Mouse (Mus musculus) testis, adult 2 months (tissue): Measurements from ENCODE around the gene Arcn1. TPM values are rescaled to one million over a fixed set of nuclear protein-coding genes. Genes with fewer than 3 reads are reported as not detected.
A peak's percentile ranks its signal among the peaks of the same experiment; 100 is the strongest.
"Not testable (repeated sequence)": the region's sequence is repeated elsewhere in the genome, so short reads cannot be mapped to it uniquely, and the experiment has no call there.

Experiments
- H3K27ac ChIP-seq: fragments of 200-500 bp; 2 replicates; pipeline ENCODE4 v1.5.1; 2012; ENCODE audit warnings: low read depth, low read length; ENCODE audit not compliant: control insufficient read depth, insufficient read depth
- H3K27me3 ChIP-seq: fragments of 200-500 bp; 2 replicates; pipeline ENCODE4 v1.6.1; 2012; ENCODE audit warnings: mild to moderate bottlenecking, low read length, moderate library complexity; ENCODE audit not compliant: control insufficient read depth, insufficient read depth
- H3K36me3 ChIP-seq: fragments of 200-500 bp; 2 replicates; pipeline ENCODE4 v1.6.1; 2012; ENCODE audit warnings: mild to moderate bottlenecking, low read length; ENCODE audit not compliant: control insufficient read depth, insufficient read depth
- H3K4me1 ChIP-seq: fragments of 200-500 bp; 2 replicates; pipeline ENCODE4 v1.6.1; 2012; ENCODE audit warnings: low read length; ENCODE audit not compliant: control insufficient read depth, insufficient read depth
- H3K4me3 ChIP-seq: fragments of 200-500 bp; 2 replicates; pipeline ENCODE4 v1.5.1; 2012; ENCODE audit warnings: low read depth, mild to moderate bottlenecking, low read length, moderate library complexity, mixed read lengths; ENCODE audit not compliant: control insufficient read depth
- CTCF ChIP-seq: fragments of 200-500 bp; IDR thresholded peaks from 2 replicates; pipeline ENCODE4 v1.5.1; 2012; ENCODE audit warnings: low read depth, mild to moderate bottlenecking, inconsistent platforms, low read length, moderate library complexity; ENCODE audit not compliant: control insufficient read depth, insufficient read depth, insufficient replicate concordance
- POLR2A ChIP-seq: fragments of 200-500 bp; IDR thresholded peaks from 2 replicates; pipeline ENCODE4 v1.6.1; 2012; ENCODE audit warnings: low read depth, mild to moderate bottlenecking, inconsistent platforms, low read length, moderate library complexity; ENCODE audit not compliant: control insufficient read depth
- polyA plus RNA-seq: library from polyadenylated mRNA; depleted of rRNA; stranded (reverse); fragments of >200 nt; gene quantifications from 2 replicates; pipeline ENCODE4 v1.2.3, GENCODE M21; 2012

Arcn1 gene
- polyA plus RNA-seq, 1 experiment, result 28.5 TPM

DNA sequence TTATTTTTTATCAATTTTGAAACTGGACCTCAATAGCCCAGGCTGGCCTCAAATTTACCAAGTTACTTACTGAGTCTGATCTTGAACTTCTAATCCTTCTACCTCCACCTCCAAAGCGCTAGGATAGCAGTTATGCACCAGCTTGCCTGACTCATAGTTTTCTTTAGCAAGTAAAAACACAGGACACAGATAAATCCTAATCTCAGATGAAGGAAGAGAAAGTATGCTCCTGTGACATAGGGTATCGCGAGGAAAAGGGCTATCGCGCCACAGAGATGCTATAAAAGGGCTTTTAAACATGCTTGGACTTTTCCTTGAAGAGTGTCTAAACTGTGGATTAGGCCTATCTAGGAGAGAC, 4.7 kb upstream of the Arcn1 start:
- peak overlapping the region; percentile 96; the same call in 1 of the 2 replicates for H3K4me3 ChIP-seq
- 0 out of 2 replicates have a peak, but pooled peaks cover 2% of the 10 kb centered on the region for H3K36me3 ChIP-seq
- peaks cover 4% of the 10 kb centered on the region for H3K4me1 ChIP-seq
- no peaks in the 10 kb centered on the region for H3K27me3 ChIP-seq
- peak overlapping the region; percentile 92 for H3K27ac ChIP-seq
- TF ChIP-seq CTCF (no peak), POLR2A (no peak)

GRCm38 (mm10) chr9:44771376-44771775, 3.7 kb upstream of the Arcn1 start:
- H3K4me1 ChIP-seq, result peaks cover 4% of the 10 kb centered on the region
- no peaks in the 10 kb centered on the region for H3K27me3 ChIP-seq
- no peak overlapping the region for H3K4me3 ChIP-seq
- 0 out of 2 replicates have a peak, but pooled peaks cover 1% of the 10 kb centered on the region for H3K36me3 ChIP-seq
- TF ChIP-seq POLR2A (no peak), CTCF (no peak)
- H3K27ac ChIP-seq, result no peak overlapping the region

DNA sequence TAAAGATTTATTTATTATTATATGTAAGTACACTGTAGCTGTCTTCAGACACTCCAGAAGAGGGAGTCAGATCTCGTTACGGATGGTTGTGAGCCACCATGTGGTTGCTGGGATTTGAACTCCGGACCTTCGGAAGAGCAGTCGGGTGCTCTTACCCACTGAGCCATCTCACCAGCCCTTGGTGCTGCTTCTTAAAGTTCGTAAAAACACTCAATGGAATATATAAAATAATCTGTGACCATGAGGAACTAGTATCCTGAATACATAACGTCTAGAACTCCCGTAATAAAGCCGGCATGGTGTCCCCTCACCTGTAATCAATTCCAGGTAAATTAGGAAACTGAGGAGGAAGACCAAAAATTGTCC, 367 bp upstream of the Arcn1 start:
- H3K36me3 ChIP-seq, H3K27me3 ChIP-seq, H3K4me1 ChIP-seq: not testable (repeated sequence)
- Histone ChIP-seq H3K27ac (peak overlapping the region; percentile 29; the same call in 1 of the 2 replicates), H3K4me3 (peak overlapping the region; percentile 59)

- TF ChIP-seq CTCF, result no peak
- no peak for TF ChIP-seq POLR2A
- H3K27ac ChIP-seq, result no peak overlapping the region
- H3K4me1 ChIP-seq, result peaks cover 2% of the 10 kb centered on the region
- no peaks in the 10 kb centered on the region; the same call in 1 of the 2 replicates for H3K36me3 ChIP-seq
- H3K27me3 ChIP-seq, result no peaks in the 10 kb centered on the region
- no peak overlapping the region for H3K4me3 ChIP-seq
These were observed 6.8 kb downstream of the Arcn1 start for GRCm38 (mm10) chr9:44760873-44761272.

GRCm38 (mm10) chr9:44748473-44748872, 19.2 kb downstream of the Arcn1 start:
- Histone ChIP-seq H3K4me1 (no peaks in the 10 kb centered on the region), H3K27me3 (no peaks in the 10 kb centered on the region), H3K4me3 (no peak overlapping the region), H3K36me3 (peaks cover 3% of the 10 kb centered on the region), H3K27ac (no peak overlapping the region)
- no peak for TF ChIP-seq POLR2A
- TF ChIP-seq CTCF, result no peak

- Histone ChIP-seq H3K36me3 (peaks cover 3% of the 10 kb centered on the region), H3K27me3 (no peaks in the 10 kb centered on the region), H3K27ac (no peak overlapping the region), H3K4me1 (no peaks in the 10 kb centered on the region), H3K4me3 (no peak overlapping the region)
- TF ChIP-seq CTCF (no peak), POLR2A (no peak)
These were observed 20.3 kb downstream of the Arcn1 start for GRCm38 (mm10) chr9:44747341-44747740.

- peaks cover 3% of the 10 kb centered on the region for H3K36me3 ChIP-seq
- TF ChIP-seq POLR2A, result no peak
- no peak for TF ChIP-seq CTCF
- no peaks in the 10 kb centered on the region for H3K4me1 ChIP-seq
- no peaks in the 10 kb centered on the region for H3K27me3 ChIP-seq
- H3K27ac ChIP-seq, result no peak overlapping the region
- no peak overlapping the region for H3K4me3 ChIP-seq
These were observed 21.0 kb downstream of the Arcn1 start for GRCm38 (mm10) chr9:44746666-44747065.

DNA sequence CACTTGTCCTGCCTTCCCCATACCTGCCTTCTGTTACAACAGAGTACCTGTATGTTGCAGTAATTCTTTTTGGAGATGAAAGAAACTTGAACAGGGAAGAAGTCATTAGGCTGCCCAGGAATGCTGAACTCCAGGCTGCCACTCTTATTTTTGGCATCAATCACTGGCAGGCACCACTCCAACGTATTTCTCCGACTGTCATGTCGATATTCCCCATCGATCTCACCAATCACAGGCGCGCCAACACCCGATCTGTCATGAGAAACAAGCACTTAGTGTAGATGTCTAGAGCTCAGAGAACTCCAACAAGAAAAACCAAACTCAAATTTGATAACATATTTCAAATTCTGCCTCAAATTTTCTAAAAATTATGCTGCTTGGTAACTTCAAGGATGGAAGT, 22.3 kb downstream of the Arcn1 start:
- Histone ChIP-seq H3K4me1 (no peaks in the 10 kb centered on the region), H3K4me3 (no peak overlapping the region), H3K27ac (no peak overlapping the region), H3K27me3 (no peaks in the 10 kb centered on the region), H3K36me3 (peaks cover 3% of the 10 kb centered on the region)
- TF ChIP-seq POLR2A (no peak), CTCF (no peak)
